Mouse (Mus musculus) lung, adult 2 months (tissue): ENCODE measurements around the gene Ccser1.

Experiments used
- CTCF ChIP-seq: fragments of 200-500 bp; IDR thresholded peaks from 2 replicates; pipeline ENCODE4 v1.5.1; 2011; ENCODE audit warnings: mild to moderate bottlenecking, low read length, control low read depth; ENCODE audit not compliant: insufficient read depth
- POLR2A ChIP-seq: fragments of 200-500 bp; IDR thresholded peaks from 2 replicates; pipeline ENCODE4 v1.6.1; 2011; ENCODE audit warnings: low read depth, mild to moderate bottlenecking, control low read depth, low read length, borderline replicate concordance; ENCODE audit errors: extremely low read depth

DNA sequence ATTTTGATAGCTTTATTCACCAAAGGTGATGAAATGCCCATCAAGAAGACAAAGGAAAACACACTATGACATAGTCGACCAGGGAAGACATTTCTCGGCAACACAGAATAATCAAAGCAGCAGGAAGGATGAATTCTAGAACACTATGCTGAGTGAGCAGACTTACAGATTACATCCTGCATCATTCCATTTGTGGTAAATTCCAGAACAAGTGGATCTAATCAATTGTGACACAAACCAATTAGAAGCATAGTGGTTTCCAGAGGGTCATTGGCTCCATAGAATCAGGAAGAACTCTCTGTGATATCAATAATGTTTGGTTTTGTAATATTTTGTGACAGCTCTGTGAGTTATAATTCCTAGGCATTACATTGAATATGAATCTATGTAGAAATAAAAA, 875.2 kb downstream of the Ccser1 start:
- no peak for TF ChIP-seq CTCF
- TF ChIP-seq POLR2A = no peak
